ENCODE assay signal across 12 mouse cellular contexts in the genomic region with DNA sequence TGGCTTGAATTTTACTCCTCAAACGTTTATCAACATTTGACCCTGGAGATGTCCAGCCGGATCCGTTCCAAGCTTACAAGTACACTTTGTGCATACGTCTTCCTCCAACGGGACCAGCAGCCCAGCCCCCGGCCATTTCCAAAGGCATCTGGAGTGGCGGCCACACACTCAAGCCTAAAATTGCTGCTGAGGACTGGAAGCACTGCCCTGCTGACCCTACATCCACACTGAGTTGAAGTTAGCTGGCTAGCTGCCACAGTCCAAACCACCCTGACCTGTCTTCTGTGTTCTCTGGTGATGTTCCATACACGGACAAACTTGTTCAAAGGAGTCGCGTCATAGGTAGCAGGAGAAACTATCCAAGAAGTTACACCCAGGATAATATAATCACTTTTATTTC. TPM values are rescaled to one million over a fixed set of nuclear protein-coding genes. Genes with fewer than 3 reads are reported as not detected.
DNase-seq lines count a peak whose midpoint lies in the region; ATAC-seq lines count a peak whose summit lies in the region.
"Had no signal": no experiment of that assay in that cellular context is flagged by ENCODE, and none has a peak within 500 bp of the region (broad histone marks: within the 10 kb centered on the region; RNA-seq: fewer than 3 reads in every experiment).

No protein-coding gene starts in this region.

- H3K4me2 ChIP-seq in kidney, embryonic 15.5 days, result no peak overlapping the region
- no peak overlapping the region for H3K4me2 ChIP-seq in hindbrain, embryonic 14.5 days (replicated peaks)
- H3K4me2 ChIP-seq: hindbrain, embryonic 13.5 days had no signal

- H3K36me3 ChIP-seq in kidney, embryonic 15.5 days, result no peaks in the 10 kb centered on the region
- no peaks in the 10 kb centered on the region for H3K36me3 ChIP-seq in hindbrain, embryonic 14.5 days (replicated peaks; ENCODE audit: control insufficient read depth, insufficient read depth)
- H3K36me3 ChIP-seq: hindbrain, embryonic 13.5 days had no signal

- H3K4me3 ChIP-seq in kidney, embryonic 15.5 days (replicated peaks), result no peak overlapping the region
- no peak overlapping the region for H3K4me3 ChIP-seq in hindbrain, embryonic 14.5 days (replicated peaks; ENCODE audit: low read length)
- H3K4me3 ChIP-seq: hindbrain, embryonic 13.5 days had no signal

- H3K4me1 ChIP-seq in kidney, embryonic 15.5 days, result peaks cover 32% of the 10 kb centered on the region
- peaks cover 13% of the 10 kb centered on the region for H3K4me1 ChIP-seq in hindbrain, embryonic 14.5 days (replicated peaks; ENCODE audit: control insufficient read depth, insufficient read depth, low read length)

- WGBS in kidney, embryonic 15.5 days, result 40% methylated on average over 10 of the region's 10 CpGs
- WGBS in hindbrain, embryonic 14.5 days, result 67% methylated on average over 10 of the region's 10 CpGs

- peak; percentile 34 for DNase-seq in adrenal gland, postnatal 10 days
- no peak for DNase-seq in adrenal gland, adult 2 months
- peak; percentile 48 for DNase-seq in kidney, adult 18-20 months
- DNase-seq in urinary bladder, postnatal 4 days (ENCODE audit: low spot score in 2 of 2), result peak; percentile 31 to 58
- no peak for DNase-seq in urinary bladder, postnatal 10 days (ENCODE audit: low spot score)
- peak; percentile 50 for DNase-seq in testis, postnatal 14 days (ENCODE audit: low spot score)
- DNase-seq in hindbrain, embryonic 14.5 days (ENCODE audit: low spot score), result no peak
- DNase-seq: cerebellum, adult 11-12 months; layer of hippocampus, adult 9-11 months had no signal

- no peak for ATAC-seq in kidney, embryonic 15.5 days (replicated peaks; ENCODE audit: low FRiP score)
- ATAC-seq in hindbrain, embryonic 14.5 days (ENCODE audit: low FRiP score), result no peak

- no peaks in the 10 kb centered on the region for H3K27me3 ChIP-seq in kidney, embryonic 15.5 days
- no peaks in the 10 kb centered on the region for H3K27me3 ChIP-seq in hindbrain, embryonic 14.5 days (ENCODE audit: control insufficient read depth, insufficient read depth, low read length)
- H3K27me3 ChIP-seq: hindbrain, embryonic 13.5 days had no signal

- no peak overlapping the region for H3K9ac ChIP-seq in kidney, embryonic 15.5 days
- H3K9ac ChIP-seq in hindbrain, embryonic 14.5 days, result no peak overlapping the region
- H3K9ac ChIP-seq: hindbrain, embryonic 13.5 days; liver, embryonic 14.5 days had no signal

- no peaks in the 10 kb centered on the region for H3K9me3 ChIP-seq in kidney, embryonic 15.5 days (replicated peaks)
- no peaks in the 10 kb centered on the region for H3K9me3 ChIP-seq in hindbrain, embryonic 14.5 days (ENCODE audit: control insufficient read depth, low read length)
- H3K9me3 ChIP-seq: hindbrain, embryonic 13.5 days had no signal

- H3K27ac ChIP-seq in kidney, embryonic 15.5 days, result no peak overlapping the region
- H3K27ac ChIP-seq in hindbrain, embryonic 14.5 days, result no peak overlapping the region
- H3K27ac ChIP-seq: hindbrain, embryonic 13.5 days; liver, embryonic 14.5 days had no signal

RNA-seq across cellular contexts. Expression of gene Qk, which starts 18.6 kb away (rescaled TPM):
- 100 to 1,000 TPM; 239 to 282 TPM for total RNA-seq in adrenal gland, postnatal 10 days (2021)
- 100 to 1,000 TPM; 221 to 236 TPM for total RNA-seq in adrenal gland, adult 2 months (2021)
- polyA plus RNA-seq in adrenal gland, adult 2 months (2012; rRNA removed), result 61.6 and 97.6 TPM in 2 replicates
- polyA plus RNA-seq in kidney, embryonic 15.5 days (2015; fragmentation: Nextera tagmentation; extraction: Ambion mirVana), result 23.2 and 25.6 TPM in 2 replicates
- 59.4 and 63.8 TPM in 2 replicates for polyA plus RNA-seq in hindbrain, embryonic 14.5 days (2014; fragmentation: Nextera tagmentation; extraction: Ambion mirVana)

Comparison
In these comparisons a context has a peak if more than half of its experiments do, and no peak if none do; other contexts are left out.
1. DNase-seq: peak in adrenal gland, postnatal 10 days (single experiment), kidney, adult 18-20 months (single experiment), urinary bladder, postnatal 4 days (2 of 2) and testis, postnatal 14 days (single experiment); none in adrenal gland, adult 2 months (single experiment), urinary bladder, postnatal 10 days (single experiment) and hindbrain, embryonic 14.5 days (single experiment).